Mouse (Mus musculus) liver, postnatal 0 days (tissue): Measurements from ENCODE around the gene Hectd2.

Experiments
- CTCF ChIP-seq: sonication (generic); IDR thresholded peaks from 2 replicates; pipeline ENCODE4 v1.5.1; 2016; ENCODE audit warnings: antibody characterized with exemption, low read depth
- EP300 ChIP-seq: IDR thresholded peaks from 2 replicates; pipeline ENCODE4 v1.6.1; 2016; ENCODE audit warnings: antibody characterized with exemption, low read depth, mild to moderate bottlenecking

- TF ChIP-seq CTCF (no peak), EP300 (peak; percentile 32; the same call in 1 of the 2 replicates)
Observed at GRCm38 (mm10) chr19:36518461-36518860, 36.0 kb upstream of the Hectd2 start.
